Mouse (Mus musculus) hindbrain, embryonic 10.5 days (tissue): ENCODE data around the gene Sorcs2. TPM values are rescaled to one million over a fixed set of nuclear protein-coding genes. Genes with fewer than 3 reads are reported as not detected.
A peak's percentile ranks its signal among the peaks of the same experiment; 100 is the strongest.

Experiments
- DNase-seq: peaks from one replicate; pipeline ENCODE4 v3.0.0-alpha.2; 2017; ENCODE audit warnings: low spot score
- H3K27ac ChIP-seq: fragments of 300-500 bp; sonication (generic); 2 replicates; pipeline ENCODE4 v1.5.1; 2016; ENCODE audit warnings: mild to moderate bottlenecking, moderate library complexity
- H3K27me3 ChIP-seq: fragments of 300-500 bp; sonication (generic); 2 replicates; pipeline ENCODE4 v1.6.1; 2016; ENCODE audit warnings: mild to moderate bottlenecking; ENCODE audit not compliant: poor library complexity, insufficient read depth, severe bottlenecking
- H3K36me3 ChIP-seq: fragments of 300-500 bp; sonication (generic); 2 replicates; pipeline ENCODE4 v1.6.1; 2016; ENCODE audit warnings: mild to moderate bottlenecking, moderate library complexity
- H3K4me1 ChIP-seq: fragments of 300-500 bp; sonication (generic); replicated peaks from 2 replicates; pipeline ENCODE4 v1.6.1; 2016; ENCODE audit warnings: mild to moderate bottlenecking
- H3K4me3 ChIP-seq: fragments of 300-500 bp; sonication (generic); 2 replicates; pipeline ENCODE4 v1.5.1; 2016; ENCODE audit warnings: mild to moderate bottlenecking, moderate library complexity
- H3K9me3 ChIP-seq: fragments of 300-500 bp; sonication (generic); 2 replicates; pipeline ENCODE4 v1.6.1; 2016; ENCODE audit warnings: mild to moderate bottlenecking, moderate library complexity
- WGBS: fragments of 180-500 bp; shearing (Covaris S2); methylation state at CpG from one replicate; pipeline ENCODE4 v1.1.7; 2016; 5-methylcytosine and 5-hydroxymethylcytosine counted together
- polyA plus RNA-seq: library from polyadenylated mRNA; unstranded; fragments of >200 nt; fragmentation: Nextera tagmentation; extraction: Ambion mirVana; gene quantifications from 2 replicates; pipeline ENCODE4 v1.2.1, GENCODE M21; 2016

Gene Sorcs2
- polyA plus RNA-seq, 1 experiment from 2014 or later: 10.5 TPM

GRCm38 (mm10) chr5:36368511-36369135 lies 29.3 kb downstream of the Sorcs2 start:
- Histone ChIP-seq H3K27me3 (0 out of 2 replicates have a peak, but pooled peaks cover 9% of the 10 kb centered on the region), H3K4me1 (peaks cover 55% of the 10 kb centered on the region), H3K36me3 (no peaks in the 10 kb centered on the region), H3K4me3 (no peak overlapping the region), H3K27ac (peak overlapping the region; percentile 41), H3K9me3 (no peaks in the 10 kb centered on the region)
- no peak for DNase-seq
- WGBS: 86% methylated on average over 7 of the region's 7 CpGs

DNA sequence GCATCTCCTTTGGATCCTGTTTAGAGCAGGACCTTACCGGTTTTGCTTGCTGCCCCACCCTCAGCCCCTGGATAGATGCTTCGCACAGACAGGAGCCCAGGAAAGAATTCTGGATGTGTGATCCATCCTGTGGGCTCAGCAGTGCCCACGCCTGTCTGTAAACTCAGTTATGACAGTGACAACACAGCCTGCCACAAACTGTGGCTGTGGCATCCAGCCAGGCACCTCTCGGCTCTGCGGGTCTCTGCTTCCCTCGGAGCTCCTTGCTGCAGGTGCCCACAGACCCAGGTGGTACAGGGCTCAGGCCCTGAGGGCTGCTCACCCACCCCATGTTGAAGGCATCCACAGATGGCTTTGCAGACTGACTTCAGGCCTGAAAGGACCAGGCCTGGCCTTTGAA lies 30.0 kb downstream of the Sorcs2 start:
- no peaks in the 10 kb centered on the region for H3K9me3 ChIP-seq
- 89% methylated on average over 6 of the region's 6 CpGs for WGBS
- H3K27ac ChIP-seq: no peak overlapping the region
- no peaks in the 10 kb centered on the region for H3K36me3 ChIP-seq
- H3K4me1 ChIP-seq: peaks cover 52% of the 10 kb centered on the region
- no peak for DNase-seq
- no peak overlapping the region for H3K4me3 ChIP-seq
- H3K27me3 ChIP-seq: 0 out of 2 replicates have a peak, but pooled peaks cover 9% of the 10 kb centered on the region

- DNase-seq: no peak
- no peak overlapping the region for H3K4me3 ChIP-seq
- H3K27ac ChIP-seq: no peak overlapping the region
- H3K27me3 ChIP-seq: 0 out of 2 replicates have a peak, but pooled peaks cover 9% of the 10 kb centered on the region
- H3K36me3 ChIP-seq: no peaks in the 10 kb centered on the region
- H3K9me3 ChIP-seq: no peaks in the 10 kb centered on the region
- 82% methylated on average over 3 of the region's 3 CpGs for WGBS
- H3K4me1 ChIP-seq: peaks cover 47% of the 10 kb centered on the region
Observed at GRCm38 (mm10) chr5:36367181-36367610, 30.7 kb downstream of the Sorcs2 start.

DNA sequence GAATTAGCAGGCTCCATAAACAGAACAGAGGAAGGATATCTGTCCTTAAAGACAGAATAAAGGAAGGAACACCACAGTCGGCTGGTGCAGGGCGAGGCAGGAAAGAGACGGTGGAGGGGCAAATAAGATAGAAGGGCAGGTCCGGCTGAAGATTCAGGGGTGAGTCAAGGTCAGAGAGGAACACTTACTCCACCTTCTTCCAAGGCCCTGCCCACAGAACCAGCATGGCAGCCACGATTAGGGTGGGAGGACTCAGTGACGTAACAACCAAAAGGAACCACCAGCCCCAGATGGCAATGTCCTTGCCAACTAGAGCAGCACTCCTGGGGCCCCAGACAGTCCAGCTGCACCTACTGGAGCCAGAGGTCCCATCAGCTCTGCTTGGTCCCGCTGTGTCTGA lies 36.2 kb downstream of the Sorcs2 start:
- Histone ChIP-seq H3K27ac (no peak overlapping the region), H3K9me3 (no peaks in the 10 kb centered on the region), H3K36me3 (no peaks in the 10 kb centered on the region), H3K4me1 (peaks cover 45% of the 10 kb centered on the region), H3K4me3 (no peak overlapping the region), H3K27me3 (no peaks in the 10 kb centered on the region)
- no peak for DNase-seq
- WGBS: 88% methylated on average over 7 of the region's 7 CpGs

DNA sequence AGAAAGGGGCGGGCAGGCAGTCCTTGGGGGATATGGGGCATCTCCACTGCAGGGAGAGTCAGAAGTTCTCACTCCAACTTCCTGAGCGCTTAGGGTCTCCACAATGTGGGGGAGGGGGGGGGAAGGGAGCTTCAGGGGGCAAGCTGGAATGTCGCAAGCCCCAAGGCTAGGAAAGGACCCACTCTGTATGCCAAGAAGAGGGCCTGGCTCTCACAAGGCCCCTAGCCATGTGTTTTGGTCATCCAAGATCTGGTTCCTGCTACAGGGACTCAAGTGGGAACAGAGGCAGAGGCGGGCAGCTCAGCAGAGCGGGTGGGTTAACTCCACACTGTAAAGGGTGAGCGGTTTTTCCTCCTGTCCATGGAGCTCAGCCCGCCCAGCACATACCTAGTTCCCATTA lies 37.6 kb downstream of the Sorcs2 start:
- 79% methylated on average over 7 of the region's 7 CpGs for WGBS
- H3K4me1 ChIP-seq: peaks cover 39% of the 10 kb centered on the region
- no peaks in the 10 kb centered on the region for H3K36me3 ChIP-seq
- DNase-seq: no peak
- H3K9me3 ChIP-seq: no peaks in the 10 kb centered on the region
- H3K4me3 ChIP-seq: no peak overlapping the region
- no peaks in the 10 kb centered on the region for H3K27me3 ChIP-seq
- 0 out of 2 replicates have a peak overlapping the region, but pooled peaks have one; percentile 1 for H3K27ac ChIP-seq

- H3K27ac ChIP-seq: peak overlapping the region; percentile 13; the same call in 1 of the 2 replicates
- no peaks in the 10 kb centered on the region for H3K9me3 ChIP-seq
- no peaks in the 10 kb centered on the region for H3K27me3 ChIP-seq
- no peaks in the 10 kb centered on the region for H3K36me3 ChIP-seq
- no peak overlapping the region for H3K4me3 ChIP-seq
- H3K4me1 ChIP-seq: peaks cover 39% of the 10 kb centered on the region
- WGBS: 52% methylated on average over 5 of the region's 5 CpGs
- DNase-seq: no peak
Observed at GRCm38 (mm10) chr5:36359535-36360243, 38.2 kb downstream of the Sorcs2 start.

DNA sequence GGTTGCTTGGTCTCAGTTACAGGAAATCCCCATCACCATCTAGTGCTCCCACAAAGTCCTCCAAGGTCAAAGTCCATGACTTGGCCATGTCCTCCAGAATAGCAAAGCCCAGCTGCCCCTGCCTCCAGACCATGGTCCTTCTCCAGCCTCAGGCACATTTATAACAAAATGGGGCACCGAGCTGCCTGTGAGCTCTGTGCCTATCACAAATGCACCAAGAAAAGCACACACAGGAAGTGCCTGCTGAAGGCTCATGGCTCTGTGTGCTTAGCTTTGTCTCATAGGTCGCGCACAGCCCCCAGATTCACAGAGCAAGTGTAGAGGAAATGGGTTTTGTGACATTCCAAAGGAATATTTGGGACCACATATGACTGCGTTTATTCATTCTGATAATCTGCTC lies 39.8 kb downstream of the Sorcs2 start:
- H3K36me3 ChIP-seq: no peaks in the 10 kb centered on the region
- H3K4me3 ChIP-seq: no peak overlapping the region
- H3K27me3 ChIP-seq: no peaks in the 10 kb centered on the region
- no peak overlapping the region for H3K27ac ChIP-seq
- WGBS: 89% methylated on average over 4 of the region's 4 CpGs
- H3K4me1 ChIP-seq: peaks cover 32% of the 10 kb centered on the region
- no peaks in the 10 kb centered on the region for H3K9me3 ChIP-seq
- no peak for DNase-seq

GRCm38 (mm10) chr5:36356659-36357058 lies 41.3 kb downstream of the Sorcs2 start:
- Histone ChIP-seq H3K4me3 (no peak overlapping the region), H3K36me3 (no peaks in the 10 kb centered on the region), H3K27ac (no peak overlapping the region), H3K27me3 (no peaks in the 10 kb centered on the region), H3K9me3 (no peaks in the 10 kb centered on the region), H3K4me1 (peaks cover 26% of the 10 kb centered on the region)
- WGBS: 91% methylated on average over 4 of the region's 4 CpGs
- DNase-seq: no peak

- Histone ChIP-seq H3K9me3 (no peaks in the 10 kb centered on the region), H3K27ac (no peak overlapping the region), H3K4me1 (peaks cover 18% of the 10 kb centered on the region), H3K36me3 (no peaks in the 10 kb centered on the region), H3K4me3 (no peak overlapping the region), H3K27me3 (no peaks in the 10 kb centered on the region)
- WGBS: 86% methylated on average over 3 of the region's 3 CpGs
- DNase-seq: no peak
Observed at GRCm38 (mm10) chr5:36355683-36356082, 42.3 kb downstream of the Sorcs2 start.

DNA sequence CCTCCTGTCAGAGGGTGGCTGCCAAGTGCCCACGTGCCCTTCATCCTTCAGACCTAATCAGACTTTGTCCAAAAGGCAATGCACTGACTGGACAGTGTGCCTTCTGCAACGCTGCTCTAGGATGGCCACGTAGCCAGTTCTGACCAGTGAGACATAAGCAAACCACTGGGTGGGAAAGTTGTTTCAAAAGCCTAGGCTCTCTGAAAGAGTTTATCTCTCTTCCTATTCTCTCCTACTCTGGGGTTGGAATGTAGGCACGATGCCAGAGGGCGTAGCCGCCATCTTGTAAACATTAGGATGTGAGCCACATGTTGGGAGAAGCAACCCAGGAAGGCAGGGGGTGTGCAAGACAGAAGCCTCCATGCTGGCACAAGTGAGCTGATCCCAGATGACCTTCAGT lies 44.3 kb downstream of the Sorcs2 start:
- no peaks in the 10 kb centered on the region for H3K36me3 ChIP-seq
- no peak for DNase-seq
- H3K27ac ChIP-seq: no peak overlapping the region
- WGBS: 92% methylated on average over 6 of the region's 6 CpGs
- H3K9me3 ChIP-seq: no peaks in the 10 kb centered on the region
- no peaks in the 10 kb centered on the region for H3K27me3 ChIP-seq
- H3K4me1 ChIP-seq: peaks cover 5% of the 10 kb centered on the region; the same call in 1 of the 2 replicates
- H3K4me3 ChIP-seq: no peak overlapping the region

- H3K27me3 ChIP-seq: no peaks in the 10 kb centered on the region
- H3K4me3 ChIP-seq: no peak overlapping the region
- no peaks in the 10 kb centered on the region for H3K9me3 ChIP-seq
- peaks cover 5% of the 10 kb centered on the region; the same call in 1 of the 2 replicates for H3K4me1 ChIP-seq
- WGBS: 97% methylated on average over 2 of the region's 2 CpGs
- no peaks in the 10 kb centered on the region for H3K36me3 ChIP-seq
- DNase-seq: no peak
- no peak overlapping the region for H3K27ac ChIP-seq
Observed at GRCm38 (mm10) chr5:36353194-36353593, 44.7 kb downstream of the Sorcs2 start.

DNA sequence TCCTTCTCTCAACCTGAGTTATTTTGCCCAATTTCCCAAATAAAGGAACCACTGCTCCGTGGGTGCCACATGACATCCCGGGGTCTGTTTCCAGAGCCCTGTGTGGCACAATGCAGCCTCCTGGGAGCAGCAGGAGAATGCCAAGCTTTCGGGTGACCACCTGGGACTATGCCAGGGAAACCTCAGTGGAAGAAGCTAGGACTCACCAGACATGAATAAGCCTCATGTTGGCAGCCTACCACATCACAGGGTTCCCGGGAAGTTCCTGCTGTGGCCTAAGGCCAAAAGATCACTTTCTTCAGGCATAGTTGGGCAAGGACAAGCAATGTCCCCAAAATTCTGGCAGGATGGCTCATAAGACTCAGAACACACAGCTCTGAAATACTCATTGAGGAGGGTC lies 51.2 kb downstream of the Sorcs2 start:
- H3K4me1 ChIP-seq: peaks cover 9% of the 10 kb centered on the region
- no peaks in the 10 kb centered on the region for H3K27me3 ChIP-seq
- H3K27ac ChIP-seq: no peak overlapping the region
- H3K9me3 ChIP-seq: no peaks in the 10 kb centered on the region
- DNase-seq: no peak
- WGBS: 85% methylated on average over 4 of the region's 4 CpGs
- H3K4me3 ChIP-seq: no peak overlapping the region
- H3K36me3 ChIP-seq: no peaks in the 10 kb centered on the region

GRCm38 (mm10) chr5:36339283-36339682 lies 58.7 kb downstream of the Sorcs2 start:
- no peaks in the 10 kb centered on the region for H3K9me3 ChIP-seq
- DNase-seq: no peak
- peaks cover 3% of the 10 kb centered on the region; the same call in 1 of the 2 replicates for H3K27me3 ChIP-seq
- H3K4me1 ChIP-seq: peaks cover 48% of the 10 kb centered on the region
- no peaks in the 10 kb centered on the region for H3K36me3 ChIP-seq
- 63% methylated on average over 3 of the region's 3 CpGs for WGBS
- no peak overlapping the region for H3K4me3 ChIP-seq
- peak overlapping the region; percentile 66 for H3K27ac ChIP-seq
